Mouse (Mus musculus) myocyte (in vitro differentiated cells): Measurements from ENCODE around the gene Lta. TPM values are rescaled to one million over a fixed set of nuclear protein-coding genes. Genes with fewer than 3 reads are reported as not detected.

Experiments used
- H3K27me3 ChIP-seq: one replicate; pipeline ENCODE4 v1.6.1; 2011; ENCODE audit not compliant: control insufficient read depth, insufficient read depth, insufficient read length
- H3K36me3 ChIP-seq: one replicate; pipeline ENCODE4 v1.6.1; 2011; ENCODE audit not compliant: control insufficient read depth, insufficient read depth
- H3K4me2 ChIP-seq: one replicate; pipeline ENCODE4 v1.6.1; 2011; ENCODE audit warnings: low read depth, control low read depth
- H3K4me3 ChIP-seq: one replicate; pipeline ENCODE4 v1.5.1; 2011; ENCODE audit warnings: mild to moderate bottlenecking, control low read depth, moderate library complexity
- H3K79me2 ChIP-seq: one replicate; pipeline ENCODE4 v1.6.1; 2011; ENCODE audit not compliant: control insufficient read depth, insufficient read depth
- H3ac ChIP-seq: one replicate; pipeline ENCODE4 v1.6.1; 2011; ENCODE audit not compliant: control insufficient read depth, insufficient read length
- CEBPB ChIP-seq: IDR thresholded peaks from 2 replicates; pipeline ENCODE4 v1.6.1; 2011; ENCODE audit warnings: mild to moderate bottlenecking, moderate library complexity; ENCODE audit not compliant: poor library complexity, insufficient read depth, severe bottlenecking
- E2F4 ChIP-seq: IDR thresholded peaks from one replicate; pipeline ENCODE4 v1.6.1; 2011; ENCODE audit warnings: mild to moderate bottlenecking, control low read depth, moderate library complexity; ENCODE audit not compliant: insufficient read depth
- MAX ChIP-seq: IDR thresholded peaks from one replicate; pipeline ENCODE4 v1.6.1; 2011; ENCODE audit warnings: low read depth, mild to moderate bottlenecking, control low read depth
- MYOD1 ChIP-seq, 3 experiments: IDR thresholded peaks; one replicate each; pipeline ENCODE4 v1.6.1; 2011; ENCODE audit warnings: control low read depth in 2 of 3, low read depth in 2 of 3, mild to moderate bottlenecking in 2 of 3, moderate library complexity in 1 of 3; ENCODE audit not compliant: insufficient read length in 2 of 3, control insufficient read depth in 1 of 3
- MYOG ChIP-seq, 3 experiments: IDR thresholded peaks; one replicate each; pipeline ENCODE4 v1.6.1; 2011; ENCODE audit warnings: control low read depth in 2 of 3, low read depth in 2 of 3, mild to moderate bottlenecking in 2 of 3; ENCODE audit not compliant: insufficient read length in 2 of 3, control insufficient read depth in 1 of 3, insufficient read depth in 1 of 3
- POLR2A ChIP-seq: IDR thresholded peaks from one replicate; pipeline ENCODE4 v1.6.1; 2011; ENCODE audit warnings: low read depth, mild to moderate bottlenecking, control low read depth, moderate library complexity; ENCODE audit not compliant: insufficient read length
- POLR2AphosphoS2 ChIP-seq: IDR thresholded peaks from one replicate; pipeline ENCODE4 v1.6.1; 2011; ENCODE audit warnings: low read depth, control low read depth; ENCODE audit not compliant: insufficient read length
- REST ChIP-seq: IDR thresholded peaks from one replicate; pipeline ENCODE4 v1.6.1; 2011; ENCODE audit warnings: mild to moderate bottlenecking, control low read depth, moderate library complexity; ENCODE audit not compliant: insufficient read depth, insufficient read length
- SRF ChIP-seq: IDR thresholded peaks from one replicate; pipeline ENCODE4 v1.6.1; 2011; ENCODE audit warnings: low read depth; ENCODE audit not compliant: control insufficient read depth, insufficient read length
- TCF12 ChIP-seq: IDR thresholded peaks from one replicate; pipeline ENCODE4 v1.6.1; 2011; ENCODE audit warnings: mild to moderate bottlenecking, control low read depth; ENCODE audit not compliant: poor library complexity, insufficient read depth, severe bottlenecking
- TCF3 ChIP-seq: IDR thresholded peaks from one replicate; pipeline ENCODE4 v1.6.1; 2011; ENCODE audit warnings: low read depth, control low read depth; ENCODE audit not compliant: insufficient read length
- USF1 ChIP-seq: IDR thresholded peaks from one replicate; pipeline ENCODE4 v1.6.1; 2011; ENCODE audit warnings: low read depth, mild to moderate bottlenecking, control low read depth, moderate library complexity
- polyA plus RNA-seq: library from polyadenylated mRNA; unstranded; fragments of >200 nt; fragmentation: generic; extraction: Trizol; gene quantifications from one replicate; pipeline ENCODE4 v1.2.1, GENCODE M21; 2012; ENCODE audit warnings: missing spikeins

Lta gene
- polyA plus RNA-seq, 1 experiment = 0.26 TPM

- TF ChIP-seq REST (no peak), USF1 (no peak), POLR2A (no peak), CEBPB (no peak), MAX (no peak), SRF (no peak), TCF12 (no peak), POLR2AphosphoS2 (no peak), MYOD1 (IDR thresholded peaks at IDR 0.05; ENCODE audit: control insufficient read depth in 1 of 3, insufficient read length in 2 of 3, low read depth in 2 of 3) (no peak), TCF3 (no peak), MYOG (IDR thresholded peaks at IDR 0.05; ENCODE audit: control insufficient read depth in 1 of 3, insufficient read depth in 1 of 3, insufficient read length in 2 of 3, low read depth in 2 of 3) (no peak), E2F4 (no peak)
- H3K4me2 ChIP-seq = peak within 1 kb of the TSS; percentile 87
- peak within 1 kb of the TSS; percentile 16 for H3K4me3 ChIP-seq
- no peaks in the 10 kb centered on the region for H3K27me3 ChIP-seq
- no peak within 1 kb of the TSS for H3ac ChIP-seq
- no peaks in the 10 kb centered on the region for H3K79me2 ChIP-seq
- H3K36me3 ChIP-seq = no peaks in the 10 kb centered on the region
Measured at GRCm38 (mm10) chr17:35193881-35194843, 11.0 kb downstream of the Lta start, which contains the start of gene Ltb. TSS of gene Ltb (plus strand) at chr17:35194439.

GRCm38 (mm10) chr17:35192924-35193323 is 12.2 kb downstream of the Lta start:
- H3K79me2 ChIP-seq = no peaks in the 10 kb centered on the region
- no peak for TF ChIP-seq SRF
- TF ChIP-seq USF1 = no peak
- no peak for TF ChIP-seq TCF3
- TF ChIP-seq E2F4 = no peak
- TF ChIP-seq POLR2AphosphoS2 = no peak
- no peak for TF ChIP-seq CEBPB
- no peak for TF ChIP-seq MAX
- TF ChIP-seq REST = no peak
- no peak for TF ChIP-seq POLR2A
- no peak for TF ChIP-seq TCF12
- no peak for TF ChIP-seq MYOG (IDR thresholded peaks at IDR 0.05; ENCODE audit: control insufficient read depth in 1 of 3, insufficient read depth in 1 of 3, insufficient read length in 2 of 3, low read depth in 2 of 3)
- no peak for TF ChIP-seq MYOD1 (IDR thresholded peaks at IDR 0.05; ENCODE audit: control insufficient read depth in 1 of 3, insufficient read length in 2 of 3, low read depth in 2 of 3)
- H3K4me3 ChIP-seq = no peak overlapping the region
- no peaks in the 10 kb centered on the region for H3K27me3 ChIP-seq
- no peak overlapping the region for H3ac ChIP-seq
- no peak overlapping the region for H3K4me2 ChIP-seq
- H3K36me3 ChIP-seq = no peaks in the 10 kb centered on the region

- no peak for TF ChIP-seq REST
- TF ChIP-seq MAX = no peak
- TF ChIP-seq E2F4 = no peak
- no peak for TF ChIP-seq TCF12
- no peak for TF ChIP-seq USF1
- TF ChIP-seq MYOD1 (IDR thresholded peaks at IDR 0.05; ENCODE audit: control insufficient read depth in 1 of 3, insufficient read length in 2 of 3, low read depth in 2 of 3) = no peak
- TF ChIP-seq MYOG (IDR thresholded peaks at IDR 0.05; ENCODE audit: control insufficient read depth in 1 of 3, insufficient read depth in 1 of 3, insufficient read length in 2 of 3, low read depth in 2 of 3) = no peak
- no peak for TF ChIP-seq POLR2AphosphoS2
- TF ChIP-seq SRF = no peak
- TF ChIP-seq POLR2A = no peak
- TF ChIP-seq TCF3 = no peak
- no peak for TF ChIP-seq CEBPB
- no peaks in the 10 kb centered on the region for H3K79me2 ChIP-seq
- no peaks in the 10 kb centered on the region for H3K27me3 ChIP-seq
- no peak overlapping the region for H3K4me3 ChIP-seq
- no peak overlapping the region for H3K4me2 ChIP-seq
- H3ac ChIP-seq = no peak overlapping the region
- no peaks in the 10 kb centered on the region for H3K36me3 ChIP-seq
Measured at GRCm38 (mm10) chr17:35191723-35192122, 13.4 kb downstream of the Lta start.

- Histone ChIP-seq H3K4me3 (no peak overlapping the region), H3K36me3 (no peaks in the 10 kb centered on the region), H3K27me3 (no peaks in the 10 kb centered on the region), H3K79me2 (no peaks in the 10 kb centered on the region), H3ac (no peak overlapping the region), H3K4me2 (no peak overlapping the region)
- TF ChIP-seq CEBPB (no peak), USF1 (no peak), REST (no peak), POLR2A (no peak), MYOD1 (IDR thresholded peaks at IDR 0.05; ENCODE audit: control insufficient read depth in 1 of 3, insufficient read length in 2 of 3, low read depth in 2 of 3) (no peak), TCF12 (no peak), MAX (no peak)
Measured at GRCm38 (mm10) chr17:35190096-35190495, 15.1 kb downstream of the Lta start.
